Comparison of ENCODE assay signal across 26 mouse cellular contexts in genomic region chr11:6196780-6197179, GRCm38 (mm10). TPM values are rescaled to one million over a fixed set of nuclear protein-coding genes. Genes with fewer than 3 reads are reported as not detected.
"Had no signal": no experiment of that assay in that cellular context is flagged by ENCODE, and none has a peak within 500 bp of the region (broad histone marks: within the 10 kb centered on the region; RNA-seq: fewer than 3 reads in every experiment).

No protein-coding gene starts in this region.

- ATAC-seq: midbrain, embryonic 16.5 days had no signal

- H3K9me3 ChIP-seq: midbrain, embryonic 10.5 days; midbrain, embryonic 12.5 days; neural tube, embryonic 13.5 days; neural tube, embryonic 15.5 days; stomach, embryonic 15.5 days had no signal

- H3K4me2 ChIP-seq: lung, embryonic 14.5 days; midbrain, embryonic 12.5 days; neural tube, embryonic 13.5 days; neural tube, embryonic 15.5 days; stomach, embryonic 15.5 days had no signal

- H3K9ac ChIP-seq: lung, embryonic 14.5 days; midbrain, embryonic 12.5 days; neural tube, embryonic 13.5 days; neural tube, embryonic 15.5 days; stomach, embryonic 15.5 days had no signal

- H3K4me3 ChIP-seq: midbrain, embryonic 10.5 days; midbrain, embryonic 12.5 days; myocyte; neural tube, embryonic 13.5 days; neural tube, embryonic 15.5 days; stomach, embryonic 15.5 days had no signal

- H3K27me3 ChIP-seq: midbrain, embryonic 12.5 days; neural tube, embryonic 13.5 days; neural tube, embryonic 15.5 days; stomach, embryonic 15.5 days had no signal

- H3K27ac ChIP-seq: midbrain, embryonic 10.5 days; midbrain, embryonic 12.5 days; neural tube, embryonic 13.5 days; neural tube, embryonic 15.5 days; stomach, embryonic 15.5 days; stomach, postnatal 0 days had no signal

- DNase-seq: lung, adult 18-20 months; lung, embryonic 14.5 days; lung, postnatal 10 days; lung, postnatal 4 days; midbrain, embryonic 14.5 days; retina, postnatal 1 day; right cerebral cortex, adult 18-20 months; right cerebral cortex, postnatal 25 days; right cerebral cortex, postnatal 4 days; spleen, adult 18-20 months; thymus, adult 2 months; thymus, postnatal 25 days; thymus, postnatal 4 days had no signal

RNA-seq across cellular contexts. Expression of gene A730071L15Rik, which starts 3.0 kb away (rescaled TPM):
- polyA plus RNA-seq: small intestine, adult 2 months had no signal

RNA-seq across cellular contexts. Expression of gene Npc1l1, which starts 33.2 kb away (rescaled TPM):
- total RNA-seq: megakaryocyte, adult 5-6 weeks; megakaryocyte-erythroid progenitor cell, adult 5-6 weeks had no signal
- polyA plus RNA-seq: lung, embryonic 14.5 days; lung, embryonic 16.5 days; midbrain, embryonic 10.5 days; midbrain, embryonic 12.5 days; midbrain, embryonic 14.5 days; neural tube, embryonic 11.5 days; neural tube, embryonic 13.5 days had no signal
